Mouse (Mus musculus) midbrain, embryonic 16.5 days (tissue): Measurements from ENCODE around the gene Gfod1. TPM values are rescaled to one million over a fixed set of nuclear protein-coding genes. Genes with fewer than 3 reads are reported as not detected.

Experiments used
- ATAC-seq: fragments of 200-750 bp; cut with Nextera tagmentation; 2 replicates; pipeline ENCODE4 v1.8.0; 2017; ENCODE audit warnings: moderate TSS enrichment
- H3K27ac ChIP-seq: fragments of 300-500 bp; sonication (generic); 2 replicates; pipeline ENCODE4 v1.5.1; 2014; ENCODE audit warnings: mild to moderate bottlenecking, low read length, mixed read lengths
- H3K27me3 ChIP-seq: fragments of 300-500 bp; sonication (generic); 2 replicates; pipeline ENCODE4 v1.6.1; 2014; ENCODE audit warnings: low read depth, low read length, mixed read lengths; ENCODE audit not compliant: control insufficient read depth, insufficient read depth
- H3K36me3 ChIP-seq: fragments of 300-500 bp; sonication (generic); 2 replicates; pipeline ENCODE4 v1.6.1; 2014; ENCODE audit warnings: mild to moderate bottlenecking, low read length, moderate library complexity, mixed read lengths; ENCODE audit not compliant: control insufficient read depth, insufficient read depth
- H3K4me1 ChIP-seq: fragments of 300-500 bp; sonication (generic); 2 replicates; pipeline ENCODE4 v1.6.1; 2014; ENCODE audit warnings: mild to moderate bottlenecking, low read length, mixed read lengths; ENCODE audit not compliant: control insufficient read depth, insufficient read depth
- H3K4me2 ChIP-seq: fragments of 300-500 bp; sonication (generic); 2 replicates; pipeline ENCODE4 v1.6.1; 2014; ENCODE audit warnings: mild to moderate bottlenecking, low read length, mixed read lengths
- H3K4me3 ChIP-seq: fragments of 300-500 bp; sonication (generic); 2 replicates; pipeline ENCODE4 v1.5.1; 2014; ENCODE audit warnings: low read depth, mild to moderate bottlenecking, low read length, moderate library complexity, mixed read lengths
- H3K9ac ChIP-seq: fragments of 300-500 bp; sonication (generic); 2 replicates; pipeline ENCODE4 v1.6.1; 2014; ENCODE audit warnings: low read depth, low read length, mixed read lengths
- H3K9me3 ChIP-seq: fragments of 300-500 bp; sonication (generic); replicated peaks from 2 replicates; pipeline ENCODE4 v1.6.1; 2014; ENCODE audit warnings: mild to moderate bottlenecking, low read length, mixed read lengths; ENCODE audit not compliant: control insufficient read depth, poor library complexity, severe bottlenecking
- WGBS: fragments of 180-500 bp; shearing (Covaris S2); extraction: QIAGEN DNeasy Blood & Tissue Kit; methylation state at CpG from one replicate; pipeline ENCODE4 v1.1.7; 2014; 5-methylcytosine and 5-hydroxymethylcytosine counted together
- polyA plus RNA-seq: library from polyadenylated mRNA; unstranded; fragments of >200 nt; fragmentation: Nextera tagmentation; extraction: Ambion mirVana; gene quantifications from 2 replicates; pipeline ENCODE4 v1.2.1, GENCODE M21; 2015

Gfod1 gene
- 2.2 and 2.6 TPM in 2 replicates for polyA plus RNA-seq

DNA sequence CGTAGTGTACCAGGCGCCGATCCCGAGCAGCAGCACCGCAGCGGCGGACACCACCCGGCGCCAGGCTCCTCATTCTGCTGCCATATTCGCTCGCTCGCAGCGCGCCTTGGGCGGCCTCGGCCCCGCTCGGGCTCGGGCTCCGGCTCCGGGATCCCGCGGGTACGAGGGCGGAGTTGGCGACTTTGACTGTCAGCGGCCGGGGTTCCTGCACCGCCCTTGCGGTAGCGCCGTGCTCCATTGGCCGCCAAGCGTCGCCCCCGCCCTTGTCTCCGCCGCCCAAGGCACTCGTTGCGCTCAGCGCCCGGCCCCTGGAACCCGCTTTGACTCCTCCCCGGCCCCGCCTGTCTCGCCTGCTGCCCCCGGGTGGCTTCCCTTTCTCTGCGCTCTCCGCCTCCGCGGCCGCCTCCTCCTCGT is at the start of gene Gfod1:
TSS of gene Gfod1 (minus strand) at position 155 of the 414 bp plus-strand sequence.
- Histone ChIP-seq H3K9me3 (no peaks in the 10 kb centered on the region), H3K9ac (peak within 1 kb of the TSS; percentile 88), H3K27ac (peak within 1 kb of the TSS; percentile 89), H3K4me1 (peaks cover 27% of the 10 kb centered on the region), H3K4me3 (peak within 1 kb of the TSS; percentile 86), H3K4me2 (peak within 1 kb of the TSS; percentile 68), H3K36me3 (no peaks in the 10 kb centered on the region), H3K27me3 (no peaks in the 10 kb centered on the region; the same call in 1 of the 2 replicates)
- peak; percentile 94 for ATAC-seq
- WGBS = under 1% methylated on average over 53 of the region's 53 CpGs

DNA sequence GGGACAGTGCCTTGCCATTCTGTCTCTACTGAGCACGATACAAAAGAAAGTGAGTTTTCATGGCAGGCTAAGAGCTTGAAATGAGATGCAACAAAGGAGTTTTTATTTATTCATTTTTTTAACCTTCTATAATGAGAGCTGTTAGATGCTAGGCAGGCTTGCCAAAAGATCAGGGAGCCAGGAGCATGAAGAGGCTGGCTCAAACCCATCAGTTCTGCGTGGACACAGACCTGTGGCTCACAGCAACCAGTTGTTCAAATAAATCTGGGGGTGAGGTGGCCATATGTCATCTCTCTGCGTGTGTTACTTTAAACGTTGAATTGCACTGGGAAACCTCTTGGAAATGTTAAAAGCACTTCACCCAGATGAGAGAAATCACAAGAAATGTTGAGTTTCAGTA is 49.4 kb upstream of the Gfod1 start:
- Histone ChIP-seq H3K9ac (no peak overlapping the region), H3K27me3 (no peaks in the 10 kb centered on the region), H3K36me3 (no peaks in the 10 kb centered on the region), H3K4me3 (no peak overlapping the region), H3K4me2 (no peak overlapping the region), H3K27ac (no peak overlapping the region), H3K4me1 (no peaks in the 10 kb centered on the region), H3K9me3 (no peaks in the 10 kb centered on the region)
- no peak for ATAC-seq
- 63% methylated on average over 4 of the region's 4 CpGs for WGBS

- no peak overlapping the region for H3K9ac ChIP-seq
- 76% methylated on average over 9 of the region's 9 CpGs for WGBS
- no peaks in the 10 kb centered on the region for H3K36me3 ChIP-seq
- no peak overlapping the region for H3K4me2 ChIP-seq
- H3K9me3 ChIP-seq = no peaks in the 10 kb centered on the region
- H3K27me3 ChIP-seq = no peaks in the 10 kb centered on the region
- H3K4me1 ChIP-seq = no peaks in the 10 kb centered on the region
- no peak for ATAC-seq
- H3K27ac ChIP-seq = no peak overlapping the region
- no peak overlapping the region for H3K4me3 ChIP-seq
Measured at GRCm38 (mm10) chr13:43350489-43351169, 46.7 kb upstream of the Gfod1 start.

- Histone ChIP-seq H3K4me3 (no peak overlapping the region), H3K27ac (no peak overlapping the region), H3K27me3 (no peaks in the 10 kb centered on the region), H3K9me3 (no peaks in the 10 kb centered on the region), H3K36me3 (no peaks in the 10 kb centered on the region), H3K9ac (no peak overlapping the region), H3K4me2 (no peak overlapping the region), H3K4me1 (no peaks in the 10 kb centered on the region)
- 81% methylated on average over 8 of the region's 8 CpGs for WGBS
- ATAC-seq = no peak
Measured at GRCm38 (mm10) chr13:43349376-43349775, 45.4 kb upstream of the Gfod1 start.

GRCm38 (mm10) chr13:43346825-43347224 is 42.9 kb upstream of the Gfod1 start:
- H3K27ac ChIP-seq = no peak overlapping the region
- H3K4me2 ChIP-seq = no peak overlapping the region
- no peak for ATAC-seq
- H3K9me3 ChIP-seq = no peaks in the 10 kb centered on the region
- H3K36me3 ChIP-seq = no peaks in the 10 kb centered on the region
- H3K4me1 ChIP-seq = no peaks in the 10 kb centered on the region
- H3K9ac ChIP-seq = no peak overlapping the region
- H3K4me3 ChIP-seq = no peak overlapping the region
- no peaks in the 10 kb centered on the region for H3K27me3 ChIP-seq

DNA sequence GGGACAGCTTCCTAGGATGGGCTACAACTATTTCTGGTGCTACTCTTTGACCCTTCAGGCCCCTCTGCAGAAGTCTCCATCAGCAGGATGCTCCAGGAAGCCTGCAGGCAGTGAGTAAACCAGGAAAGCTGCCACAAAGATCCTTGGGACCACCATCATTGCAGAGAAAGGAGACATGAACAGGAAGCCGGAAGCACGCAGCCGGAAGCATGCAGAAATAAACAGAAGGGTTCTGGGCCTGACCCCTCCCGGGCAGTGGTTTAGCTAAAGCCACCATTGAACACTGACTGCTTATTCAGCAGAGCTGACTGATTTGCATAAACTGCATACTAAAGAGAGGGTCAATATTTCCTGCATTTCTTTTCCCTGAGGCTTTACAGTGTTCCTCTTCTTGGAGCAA is 34.7 kb upstream of the Gfod1 start:
- ATAC-seq = no peak

GRCm38 (mm10) chr13:43338001-43338400 is 34.0 kb upstream of the Gfod1 start:
- Histone ChIP-seq H3K9me3 (no peaks in the 10 kb centered on the region), H3K4me2 (no peak overlapping the region), H3K9ac (no peak overlapping the region), H3K27ac (no peak overlapping the region), H3K4me1 (no peaks in the 10 kb centered on the region), H3K27me3 (no peaks in the 10 kb centered on the region), H3K4me3 (no peak overlapping the region), H3K36me3 (no peaks in the 10 kb centered on the region)
- ATAC-seq = no peak
- WGBS = 92% methylated on average over 8 of the region's 8 CpGs

More for the DNA sequence above, 34.7 kb upstream of the Gfod1 start:
- no peak overlapping the region for H3K4me2 ChIP-seq
- H3K4me3 ChIP-seq = no peak overlapping the region
- H3K36me3 ChIP-seq = no peaks in the 10 kb centered on the region
- H3K4me1 ChIP-seq = no peaks in the 10 kb centered on the region
- no peak overlapping the region for H3K9ac ChIP-seq
- no peaks in the 10 kb centered on the region for H3K9me3 ChIP-seq
- H3K27ac ChIP-seq = no peak overlapping the region
- WGBS = 48% methylated on average over 4 of the region's 4 CpGs
- H3K27me3 ChIP-seq = no peaks in the 10 kb centered on the region

- WGBS = 88% methylated on average over 12 of the region's 12 CpGs
Measured at GRCm38 (mm10) chr13:43336425-43337221, 32.7 kb upstream of the Gfod1 start.

GRCm38 (mm10) chr13:43332591-43332990 is 28.6 kb upstream of the Gfod1 start:
- Histone ChIP-seq H3K27me3 (no peaks in the 10 kb centered on the region), H3K4me2 (no peak overlapping the region), H3K4me3 (no peak overlapping the region), H3K4me1 (no peaks in the 10 kb centered on the region), H3K9ac (no peak overlapping the region), H3K9me3 (no peaks in the 10 kb centered on the region), H3K36me3 (no peaks in the 10 kb centered on the region), H3K27ac (no peak overlapping the region)
- no peak for ATAC-seq
- 54% methylated on average over 7 of the region's 7 CpGs for WGBS

More at GRCm38 (mm10) chr13:43336425-43337221, 32.7 kb upstream of the Gfod1 start:
- Histone ChIP-seq H3K4me2 (no peak overlapping the region), H3K4me3 (no peak overlapping the region), H3K9me3 (no peaks in the 10 kb centered on the region), H3K27ac (no peak overlapping the region), H3K9ac (no peak overlapping the region), H3K27me3 (no peaks in the 10 kb centered on the region), H3K4me1 (no peaks in the 10 kb centered on the region), H3K36me3 (no peaks in the 10 kb centered on the region)
- ATAC-seq = no peak
